Mouse (Mus musculus): ENCODE data around the gene Rlf. TPM values are rescaled to one million over a fixed set of nuclear protein-coding genes. Genes with fewer than 3 reads are reported as not detected.

Gene Rlf
- polyA plus RNA-seq (2016; fragmentation: Nextera tagmentation; extraction: Ambion mirVana), result 24.8 and 29.3 TPM in 2 replicates

DNA sequence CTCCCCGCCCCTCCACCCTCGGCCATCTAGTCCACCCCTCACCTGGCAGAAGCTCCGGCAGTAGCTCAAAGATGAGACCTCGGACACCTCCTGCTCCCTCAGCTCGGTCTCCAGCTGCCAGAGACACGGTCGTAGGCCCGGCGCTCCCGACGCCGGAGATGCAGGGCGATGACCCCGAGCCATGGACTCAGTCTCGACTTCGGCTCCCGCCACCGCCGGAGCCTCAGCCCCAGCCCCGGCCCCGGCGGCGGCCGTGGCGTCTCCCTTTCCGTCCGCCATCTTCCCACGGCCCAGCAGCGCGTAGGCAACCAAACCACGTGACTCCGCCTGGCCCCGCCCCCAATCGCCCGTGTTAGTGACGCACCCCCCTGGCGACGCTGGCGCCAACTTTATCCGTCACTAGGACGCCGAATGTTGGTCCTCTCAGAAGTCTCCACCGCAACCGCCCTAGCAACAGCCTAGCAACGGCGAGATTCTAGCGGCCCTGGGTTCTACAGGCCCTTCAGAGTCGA, at the start of gene Rlf:
Gene Rlf (minus strand): TSS at position 292 of the 512 bp plus-strand sequence.
- peak; percentile 98 for DNase-seq (ENCODE audit: low spot score)
- Histone ChIP-seq H3K27me3 (ENCODE audit: low read depth, poor library complexity, severe bottlenecking) (no peaks in the 10 kb centered on the region), H3K36me3 (0 out of 2 replicates have a peak, but pooled peaks cover 3% of the 10 kb centered on the region), H3K9me3 (replicated peaks) (no peaks in the 10 kb centered on the region), H3K4me3 (peak within 1 kb of the TSS; percentile 95), H3K4me1 (peaks cover 18% of the 10 kb centered on the region), H3K27ac (peak within 1 kb of the TSS; percentile 98)
- under 1% methylated on average over 48 of the region's 48 CpGs for WGBS

DNA sequence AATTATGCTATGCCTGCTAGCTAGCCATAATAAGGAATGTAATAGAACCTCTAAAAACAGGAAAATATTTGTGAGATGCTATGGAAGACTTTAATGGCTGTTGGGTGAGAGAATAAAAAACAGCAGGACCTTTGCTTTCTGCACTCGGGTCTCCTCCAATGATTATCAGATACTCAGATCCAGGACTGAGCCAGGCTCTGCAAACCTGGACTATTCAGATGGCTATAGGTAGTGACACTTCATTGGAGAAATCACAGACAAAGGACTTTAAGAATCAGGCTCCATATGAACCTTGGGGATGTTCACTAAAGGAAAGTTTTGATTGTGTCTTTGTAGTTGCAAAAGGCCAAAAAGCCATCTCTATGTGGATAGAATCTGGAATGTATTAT, 26.7 kb upstream of the Rlf start:
- DNase-seq (ENCODE audit: low spot score), result no peak
- Histone ChIP-seq H3K9me3 (replicated peaks) (no peaks in the 10 kb centered on the region), H3K27me3 (ENCODE audit: low read depth, poor library complexity, severe bottlenecking) (no peaks in the 10 kb centered on the region), H3K4me1 (no peaks in the 10 kb centered on the region), H3K4me3 (no peak overlapping the region), H3K36me3 (no peaks in the 10 kb centered on the region), H3K27ac (no peak overlapping the region)
- 70% methylated on average over 1 of the region's 1 CpGs for WGBS

- no peak for DNase-seq (ENCODE audit: low spot score)
- Histone ChIP-seq H3K4me1 (no peaks in the 10 kb centered on the region), H3K4me3 (no peak overlapping the region), H3K9me3 (replicated peaks) (no peaks in the 10 kb centered on the region), H3K27me3 (ENCODE audit: low read depth, poor library complexity, severe bottlenecking) (no peaks in the 10 kb centered on the region), H3K36me3 (no peaks in the 10 kb centered on the region), H3K27ac (no peak overlapping the region)
- 47% methylated on average over 14 of the region's 14 CpGs for WGBS
Measured at GRCm38 (mm10) chr4:121240637-121241611, 26.0 kb upstream of the Rlf start.

GRCm38 (mm10) chr4:121239878-121240277, 25.0 kb upstream of the Rlf start:
- Histone ChIP-seq H3K36me3 (no peaks in the 10 kb centered on the region), H3K4me3 (no peak overlapping the region), H3K27ac (no peak overlapping the region), H3K4me1 (no peaks in the 10 kb centered on the region), H3K27me3 (ENCODE audit: low read depth, poor library complexity, severe bottlenecking) (no peaks in the 10 kb centered on the region), H3K9me3 (replicated peaks) (no peaks in the 10 kb centered on the region)
- 81% methylated on average over 4 of the region's 4 CpGs for WGBS
- no peak for DNase-seq (ENCODE audit: low spot score)

DNA sequence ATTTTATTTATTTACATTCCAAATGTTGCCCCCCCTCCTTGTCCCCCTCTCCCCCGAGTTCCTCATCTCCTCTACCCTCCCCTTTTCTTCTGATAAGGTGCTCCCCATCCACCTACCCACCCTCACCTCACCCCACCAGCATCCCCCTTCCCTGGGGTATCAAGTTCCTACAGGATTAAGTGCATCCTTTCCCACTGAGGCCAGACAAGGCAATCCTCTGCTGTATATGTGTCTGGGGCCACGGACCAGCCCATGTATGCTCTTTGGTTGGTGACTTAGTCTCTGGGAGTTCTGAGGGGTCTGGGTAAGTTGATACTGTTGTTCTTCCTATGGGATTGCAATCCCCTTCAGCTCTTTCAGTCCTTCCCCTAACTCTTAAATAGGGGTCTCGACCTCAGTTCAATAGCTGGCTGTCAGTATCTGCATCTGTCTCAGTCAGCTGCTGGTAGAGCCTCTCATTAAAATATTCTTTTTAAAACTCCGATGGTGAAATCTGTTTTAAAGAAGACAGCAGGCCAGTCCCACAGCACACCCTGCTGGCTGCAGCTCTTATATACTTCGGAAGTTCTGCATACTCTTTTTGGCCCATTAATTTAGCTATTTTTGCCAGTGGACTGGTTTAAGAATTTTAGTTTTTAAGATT, 17.0 kb upstream of the Rlf start:
- Histone ChIP-seq H3K4me3 (no peak overlapping the region), H3K9me3 (replicated peaks) (no peaks in the 10 kb centered on the region), H3K36me3 (no peaks in the 10 kb centered on the region), H3K4me1 (no peaks in the 10 kb centered on the region), H3K27ac (no peak overlapping the region), H3K27me3 (ENCODE audit: low read depth, poor library complexity, severe bottlenecking) (0 out of 2 replicates have a peak, but pooled peaks cover 9% of the 10 kb centered on the region)
- peak; percentile 34 for DNase-seq (ENCODE audit: low spot score)
- WGBS, result 12% methylated on average over 5 of the region's 5 CpGs

GRCm38 (mm10) chr4:121230943-121231614, 16.2 kb upstream of the Rlf start:
- WGBS, result 5% methylated on average over 16 of the region's 16 CpGs
- no peak overlapping the region for H3K27ac ChIP-seq
- H3K36me3 ChIP-seq, result no peaks in the 10 kb centered on the region
- 0 out of 2 replicates have a peak, but pooled peaks cover 9% of the 10 kb centered on the region for H3K27me3 ChIP-seq (ENCODE audit: low read depth, poor library complexity, severe bottlenecking)
- no peak for DNase-seq (ENCODE audit: low spot score)
- no peaks in the 10 kb centered on the region for H3K4me1 ChIP-seq
- H3K9me3 ChIP-seq (replicated peaks), result no peaks in the 10 kb centered on the region
- peak overlapping the region; percentile 21; the same call in 1 of the 2 replicates for H3K4me3 ChIP-seq

- Histone ChIP-seq H3K27ac (no peak overlapping the region), H3K27me3 (ENCODE audit: low read depth, poor library complexity, severe bottlenecking) (0 out of 2 replicates have a peak, but pooled peaks cover 9% of the 10 kb centered on the region), H3K9me3 (replicated peaks) (no peaks in the 10 kb centered on the region), H3K4me1 (no peaks in the 10 kb centered on the region), H3K36me3 (no peaks in the 10 kb centered on the region), H3K4me3 (no peak overlapping the region)
- 67% methylated on average over 1 of the region's 1 CpGs for WGBS
- no peak for DNase-seq (ENCODE audit: low spot score)
Measured at GRCm38 (mm10) chr4:121227072-121227471, 12.2 kb upstream of the Rlf start.

- no peaks in the 10 kb centered on the region for H3K4me1 ChIP-seq
- H3K9me3 ChIP-seq (replicated peaks), result no peaks in the 10 kb centered on the region
- DNase-seq (ENCODE audit: low spot score), result no peak
- WGBS, result 87% methylated on average over 4 of the region's 4 CpGs
- no peak overlapping the region for H3K27ac ChIP-seq
- H3K36me3 ChIP-seq, result no peaks in the 10 kb centered on the region
- no peaks in the 10 kb centered on the region for H3K27me3 ChIP-seq (ENCODE audit: low read depth, poor library complexity, severe bottlenecking)
- H3K4me3 ChIP-seq, result no peak overlapping the region
Measured at GRCm38 (mm10) chr4:121225177-121225576, 10.3 kb upstream of the Rlf start.

- Histone ChIP-seq H3K4me3 (no peak overlapping the region), H3K4me1 (no peaks in the 10 kb centered on the region), H3K36me3 (no peaks in the 10 kb centered on the region), H3K27me3 (ENCODE audit: low read depth, poor library complexity, severe bottlenecking) (no peaks in the 10 kb centered on the region), H3K9me3 (replicated peaks) (no peaks in the 10 kb centered on the region), H3K27ac (no peak overlapping the region)
- 82% methylated on average over 1 of the region's 1 CpGs for WGBS
- no peak for DNase-seq (ENCODE audit: low spot score)
Measured at GRCm38 (mm10) chr4:121223136-121223535, 8.3 kb upstream of the Rlf start.

DNA sequence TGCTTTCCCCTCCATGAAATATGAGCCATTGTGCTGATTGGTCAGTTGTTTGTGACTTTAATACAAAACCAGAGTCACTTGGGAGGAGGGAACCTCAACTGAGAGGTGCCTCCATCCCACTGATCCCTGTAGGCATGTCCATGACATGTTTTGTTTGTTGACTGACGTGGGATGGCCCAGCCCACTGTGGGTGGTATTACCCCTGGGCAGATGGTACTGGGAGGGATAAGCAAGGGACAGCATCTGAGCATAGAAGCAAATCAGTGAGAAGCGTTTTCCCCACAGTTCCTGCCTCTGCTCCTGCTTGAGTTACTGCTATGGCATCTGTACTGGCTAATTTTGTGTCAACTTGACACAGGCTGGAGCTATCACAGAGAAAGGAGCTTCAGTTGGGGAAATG, 1.3 kb upstream of the Rlf start:
- no peak for DNase-seq (ENCODE audit: low spot score)
- WGBS, result 56% methylated on average over 2 of the region's 2 CpGs
- Histone ChIP-seq H3K27ac (no peak overlapping the region), H3K4me1 (peaks cover 18% of the 10 kb centered on the region), H3K36me3 (no peaks in the 10 kb centered on the region), H3K27me3 (ENCODE audit: low read depth, poor library complexity, severe bottlenecking) (no peaks in the 10 kb centered on the region), H3K4me3 (no peak overlapping the region), H3K9me3 (replicated peaks) (no peaks in the 10 kb centered on the region)

GRCm38 (mm10) chr4:121215489-121215888, 605 bp upstream of the Rlf start:
- Histone ChIP-seq H3K27ac (peak overlapping the region; percentile 98), H3K4me3 (peak overlapping the region; percentile 95), H3K9me3 (replicated peaks) (no peaks in the 10 kb centered on the region), H3K27me3 (ENCODE audit: low read depth, poor library complexity, severe bottlenecking) (no peaks in the 10 kb centered on the region), H3K4me1 (peaks cover 18% of the 10 kb centered on the region), H3K36me3 (no peaks in the 10 kb centered on the region)
- no peak for DNase-seq (ENCODE audit: low spot score)
- 32% methylated on average over 5 of the region's 5 CpGs for WGBS

- H3K4me3 ChIP-seq, result peak overlapping the region; percentile 95
- DNase-seq (ENCODE audit: low spot score), result no peak
- no peaks in the 10 kb centered on the region for H3K27me3 ChIP-seq (ENCODE audit: low read depth, poor library complexity, severe bottlenecking)
- H3K4me1 ChIP-seq, result peaks cover 18% of the 10 kb centered on the region
- H3K27ac ChIP-seq, result peak overlapping the region; percentile 98
- WGBS, result 3% methylated on average over 36 of the region's 36 CpGs
- H3K9me3 ChIP-seq (replicated peaks), result no peaks in the 10 kb centered on the region
- 0 out of 2 replicates have a peak, but pooled peaks cover 3% of the 10 kb centered on the region for H3K36me3 ChIP-seq
Measured at GRCm38 (mm10) chr4:121213936-121214792, 720 bp downstream of the Rlf start.

Data from limb, embryonic 10.5 days (tissue).